Mouse (Mus musculus) adrenal gland, postnatal 14 days (tissue): ENCODE results near the gene Zfp46. TPM values are rescaled to one million over a fixed set of nuclear protein-coding genes. Genes with fewer than 3 reads are reported as not detected.

Experiments used
- DNase-seq: peaks from one replicate; pipeline ENCODE4 v3.0.0; 2021; ENCODE audit warnings: mixed read lengths
- long read RNA-seq, 2 experiments: library from polyadenylated mRNA; stranded (forward); transcript quantifications; one replicate each; pipeline ENCODE4 v2.0.0; 2021
- total RNA-seq: library from RNA; stranded (reverse); gene quantifications from 2 replicates; pipeline ENCODE4 v1.2.3, GENCODE M21; 2021

Gene Zfp46
- total RNA-seq, result 27.1 and 28.8 TPM in 2 replicates
- long read RNA-seq, experiment 1, full-length matches to known transcripts, result 4 of 10 reads
- long read RNA-seq, experiment 1, partial matches to known transcripts, result 0 of 10 reads
- long read RNA-seq, experiment 1, other reads (novel, unspliced or antisense), result 6 of 10 reads
- long read RNA-seq, experiment 2, full-length matches to known transcripts, result 1 of 4 reads
- long read RNA-seq, experiment 2, partial matches to known transcripts, result 0 of 4 reads
- long read RNA-seq, experiment 2, other reads (novel, unspliced or antisense), result 3 of 4 reads

DNA sequence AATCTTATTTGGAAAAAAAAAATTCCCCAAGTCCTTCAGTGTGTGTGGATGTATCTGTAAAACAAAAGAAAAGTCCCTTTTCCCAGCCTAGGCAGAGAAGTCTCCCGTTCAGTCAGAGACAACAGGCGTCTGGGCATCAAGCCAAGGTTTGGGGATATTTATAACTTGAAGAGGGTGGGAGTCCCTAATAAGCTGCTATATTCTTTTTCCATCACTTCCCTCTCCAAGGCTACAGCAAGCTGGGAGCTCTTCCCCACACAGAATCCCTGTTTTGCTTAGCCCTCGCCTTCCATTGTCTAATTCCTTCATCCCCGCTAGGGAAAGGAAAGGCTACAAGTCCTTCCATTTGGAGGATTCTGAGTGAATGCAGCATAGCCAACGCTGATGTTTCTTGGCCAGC lies at the start of gene Zfp46:
Gene Zfp46, plus strand, starts transcription at position 229 of the 400 bp plus-strand sequence.
- DNase-seq, result peak; percentile 86

DNA sequence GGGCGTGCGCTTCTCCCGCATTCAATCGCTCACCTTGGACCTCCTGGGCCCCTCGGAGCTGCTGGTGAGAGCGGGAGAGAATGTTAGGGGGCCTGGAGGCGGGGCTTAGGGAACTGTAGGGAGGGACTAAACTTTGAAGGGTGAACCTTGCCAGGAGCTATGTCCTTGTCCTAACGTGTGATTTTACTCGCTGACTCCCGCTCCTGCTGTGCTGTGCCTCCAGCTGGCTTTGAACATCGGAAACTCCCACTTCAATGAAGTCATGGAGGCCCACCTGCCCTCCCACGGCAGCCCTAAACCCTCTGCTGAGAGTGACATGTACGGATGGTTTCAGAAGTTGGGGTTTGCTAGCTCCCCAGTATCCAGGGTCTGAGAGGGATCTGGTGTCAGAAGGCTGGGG lies 45.8 kb upstream of the Zfp46 start:
- no peak for DNase-seq

DNA sequence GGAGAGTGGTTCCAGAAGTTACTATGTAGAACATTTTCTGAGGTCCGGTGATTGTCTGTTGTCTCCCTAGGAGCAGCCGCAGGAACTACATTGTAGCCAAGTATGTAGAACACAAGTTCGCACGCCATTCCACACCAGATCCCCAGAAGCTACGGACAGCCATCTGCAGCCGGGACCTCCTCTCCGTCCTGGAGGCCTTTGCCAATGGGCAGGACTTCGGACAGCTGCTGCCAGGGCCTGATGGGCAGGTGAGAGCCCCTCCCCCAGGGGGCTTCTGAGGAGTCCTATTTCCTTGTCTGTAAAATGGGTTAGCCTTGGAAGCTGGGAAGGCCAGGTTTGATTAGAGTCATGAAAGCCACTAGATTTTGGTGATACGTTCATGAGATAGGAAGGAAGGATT lies 45.4 kb upstream of the Zfp46 start:
- DNase-seq, result no peak

DNA sequence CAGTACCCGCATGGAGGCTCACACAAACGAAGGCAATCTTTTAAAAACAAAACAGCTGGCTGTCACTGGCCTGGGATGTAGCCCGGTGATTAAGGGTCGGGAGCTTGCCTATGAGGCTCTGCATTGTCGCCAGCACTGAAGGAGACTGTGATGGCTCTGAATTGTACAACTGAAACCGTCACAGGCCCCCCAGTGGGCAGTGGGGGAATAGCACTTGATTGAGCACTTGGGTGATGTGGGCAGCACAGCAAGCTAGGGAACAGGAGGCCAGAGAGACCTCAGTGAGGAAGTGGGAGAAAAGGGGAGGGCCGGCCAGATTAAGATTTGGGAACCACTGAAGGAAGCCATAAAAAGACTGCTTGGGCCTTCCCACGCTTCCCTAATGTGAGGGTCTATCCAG lies 44.9 kb upstream of the Zfp46 start:
- peak; percentile 89 for DNase-seq

DNA sequence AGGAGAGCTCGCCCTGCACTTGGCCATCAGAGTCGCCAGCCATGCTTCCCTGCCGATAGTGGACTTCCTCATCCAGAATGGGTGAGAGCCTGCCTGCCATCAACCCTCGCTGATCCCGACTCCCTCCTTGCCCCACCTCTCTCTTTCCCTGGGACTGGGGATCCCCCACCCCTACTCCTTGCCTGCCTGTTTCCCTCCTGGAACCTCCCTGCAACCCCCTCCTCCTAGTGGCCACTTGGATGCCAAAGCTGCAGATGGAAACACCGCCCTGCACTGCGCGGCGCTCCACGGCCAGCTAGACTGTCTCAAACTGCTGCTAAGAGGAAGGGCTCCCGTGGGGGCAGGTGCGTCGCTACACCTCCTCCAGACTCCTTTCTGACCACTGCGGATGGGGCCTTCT lies 44.4 kb upstream of the Zfp46 start:
- DNase-seq, result no peak

DNA sequence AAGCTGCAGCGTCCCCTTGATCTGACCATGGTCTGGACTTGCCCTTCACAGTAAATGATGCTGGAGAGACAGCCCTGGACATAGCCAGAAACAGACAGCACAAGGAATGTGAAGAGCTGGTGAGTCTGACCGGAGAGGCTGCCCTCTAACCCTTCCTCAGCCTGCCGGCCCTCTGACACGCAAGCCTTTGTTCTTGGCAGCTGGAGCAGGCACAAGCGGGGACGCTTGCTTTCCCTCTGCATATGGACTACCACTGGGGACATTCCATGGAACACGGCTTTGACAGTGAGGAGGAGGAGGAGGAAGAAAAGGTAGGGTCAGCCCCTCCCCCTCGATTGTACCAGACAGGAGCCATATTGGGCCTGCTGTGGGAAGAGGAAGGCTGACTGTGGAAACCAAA lies 43.5 kb upstream of the Zfp46 start:
- no peak for DNase-seq

DNA sequence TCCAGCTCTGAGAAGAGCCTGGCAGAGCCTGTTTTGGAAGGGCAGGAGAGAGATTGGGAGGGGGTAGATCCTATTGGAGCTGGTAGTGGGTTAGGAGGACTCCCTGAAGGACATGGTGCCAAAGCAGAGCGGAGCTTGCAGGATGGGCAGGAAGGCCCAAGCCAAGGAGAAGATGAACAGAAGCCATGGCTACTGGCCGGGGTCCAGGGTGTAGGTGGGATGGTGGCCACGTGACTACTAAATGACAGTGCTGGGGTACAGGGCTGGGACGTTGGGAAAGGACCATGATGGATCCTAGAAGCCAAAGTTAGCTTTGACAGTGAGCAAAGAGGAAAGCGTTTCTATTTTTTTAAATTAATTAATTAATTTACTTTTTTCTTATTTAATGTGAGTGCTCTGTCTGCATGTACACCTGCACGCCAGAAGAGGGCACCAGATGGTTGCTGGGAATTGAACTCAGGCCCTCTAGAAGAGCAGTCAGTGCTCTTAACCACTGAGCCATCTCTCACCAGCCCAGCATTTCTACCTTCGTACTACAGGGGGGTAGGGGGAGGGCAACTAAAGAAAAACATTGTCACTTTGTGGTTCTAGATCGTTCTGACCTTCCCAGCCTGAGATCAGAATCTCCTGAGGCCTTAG lies 42.3 kb upstream of the Zfp46 start:
- peak; percentile 61 for DNase-seq

DNA sequence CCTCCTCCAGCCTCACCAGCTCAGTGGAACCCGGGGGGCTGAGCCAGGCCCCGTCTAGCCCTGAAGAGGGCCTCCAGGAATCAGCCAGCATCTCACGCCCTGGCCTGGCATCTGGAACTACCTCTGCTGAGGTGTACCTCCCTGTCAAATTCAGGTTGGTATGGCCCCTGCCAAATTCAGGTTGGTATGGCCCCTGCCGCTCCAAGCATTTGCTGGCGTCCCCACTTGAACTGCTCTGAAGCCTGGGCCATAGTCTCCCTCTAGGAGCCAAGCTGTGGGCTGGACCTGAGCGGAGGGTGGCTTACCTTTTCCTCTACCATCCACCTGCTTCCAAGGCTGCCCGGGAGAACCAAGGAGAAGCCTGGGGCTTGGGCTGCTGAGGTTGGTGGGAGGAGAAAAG lies 41.8 kb upstream of the Zfp46 start:
- DNase-seq, result no peak

DNA sequence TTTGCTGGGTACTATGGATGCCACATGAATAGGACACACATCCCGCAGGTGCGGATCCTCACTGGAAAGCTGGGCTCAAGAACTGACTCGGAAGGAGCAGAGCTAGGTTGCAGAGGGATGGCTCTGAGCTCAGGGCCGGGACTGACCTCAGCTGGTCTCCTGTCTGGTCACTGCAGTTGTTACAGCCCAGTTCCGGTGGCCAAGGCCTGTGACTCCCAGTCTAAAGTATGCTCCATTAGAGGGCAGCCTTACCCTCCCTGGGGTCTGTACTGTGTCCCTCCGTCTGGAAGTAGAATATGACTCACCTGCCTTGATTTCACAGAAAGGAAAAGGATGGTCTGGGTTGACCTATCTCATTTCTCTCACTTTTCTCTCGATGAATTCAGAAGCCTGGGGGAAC lies 40.3 kb upstream of the Zfp46 start:
- DNase-seq, result no peak

DNA sequence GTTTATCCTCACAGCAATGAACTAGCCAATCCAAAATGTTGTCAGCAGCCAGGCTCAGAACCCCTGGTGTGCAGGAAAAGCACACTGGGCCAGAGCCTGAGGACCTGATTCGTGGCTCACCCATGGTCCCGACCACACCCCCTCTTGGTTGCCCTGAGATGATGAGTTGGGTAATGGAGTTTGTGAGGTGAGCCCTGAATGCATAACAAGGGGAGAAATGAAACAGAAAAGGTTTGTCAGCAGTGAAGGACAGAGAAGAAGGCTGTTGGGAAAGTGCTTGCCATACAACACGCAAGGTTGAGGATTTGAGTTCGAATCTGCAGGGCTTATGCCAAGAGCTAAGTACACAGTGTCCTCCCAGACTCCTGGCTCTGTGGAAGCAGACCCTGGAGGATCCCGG lies 38.8 kb upstream of the Zfp46 start:
- DNase-seq, result no peak

DNA sequence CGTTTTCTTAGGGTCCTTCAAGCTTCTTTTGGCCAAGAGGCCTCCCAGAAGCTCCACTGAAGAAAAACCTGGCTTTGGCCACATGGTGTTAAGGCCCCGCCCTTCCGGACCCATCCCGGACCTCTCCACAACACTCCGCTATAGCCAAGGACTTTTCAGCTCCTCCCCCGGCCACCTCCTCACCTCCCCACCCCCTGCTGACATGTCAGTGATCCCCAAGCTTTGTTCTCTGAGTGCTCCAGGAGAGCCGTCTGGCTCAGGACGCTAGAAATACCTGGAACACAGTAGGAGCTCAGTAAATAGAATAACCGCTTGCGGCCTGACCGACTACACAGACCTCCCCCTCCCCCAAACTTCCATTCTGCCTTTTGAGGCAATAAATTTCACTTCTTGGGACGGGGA lies 37.9 kb upstream of the Zfp46 start:
- DNase-seq, result no peak

DNA sequence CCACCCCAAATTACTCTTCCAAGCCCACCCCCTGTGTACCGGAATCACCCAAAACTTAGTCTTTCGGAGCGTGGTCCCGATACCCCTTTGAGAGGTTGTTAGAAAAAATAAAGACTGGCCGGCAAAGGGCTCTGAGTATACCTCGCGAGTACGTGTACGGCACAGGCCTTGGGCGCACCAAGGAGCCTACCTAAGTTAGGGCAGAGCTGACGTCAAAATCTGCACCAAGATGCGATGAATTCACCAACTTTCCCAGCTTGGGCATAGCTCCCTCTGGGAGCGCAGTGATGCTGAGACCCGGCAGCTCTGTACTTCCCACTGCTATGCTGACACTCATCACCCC lies 37.1 kb upstream of the Zfp46 start:
- DNase-seq, result no peak

DNA sequence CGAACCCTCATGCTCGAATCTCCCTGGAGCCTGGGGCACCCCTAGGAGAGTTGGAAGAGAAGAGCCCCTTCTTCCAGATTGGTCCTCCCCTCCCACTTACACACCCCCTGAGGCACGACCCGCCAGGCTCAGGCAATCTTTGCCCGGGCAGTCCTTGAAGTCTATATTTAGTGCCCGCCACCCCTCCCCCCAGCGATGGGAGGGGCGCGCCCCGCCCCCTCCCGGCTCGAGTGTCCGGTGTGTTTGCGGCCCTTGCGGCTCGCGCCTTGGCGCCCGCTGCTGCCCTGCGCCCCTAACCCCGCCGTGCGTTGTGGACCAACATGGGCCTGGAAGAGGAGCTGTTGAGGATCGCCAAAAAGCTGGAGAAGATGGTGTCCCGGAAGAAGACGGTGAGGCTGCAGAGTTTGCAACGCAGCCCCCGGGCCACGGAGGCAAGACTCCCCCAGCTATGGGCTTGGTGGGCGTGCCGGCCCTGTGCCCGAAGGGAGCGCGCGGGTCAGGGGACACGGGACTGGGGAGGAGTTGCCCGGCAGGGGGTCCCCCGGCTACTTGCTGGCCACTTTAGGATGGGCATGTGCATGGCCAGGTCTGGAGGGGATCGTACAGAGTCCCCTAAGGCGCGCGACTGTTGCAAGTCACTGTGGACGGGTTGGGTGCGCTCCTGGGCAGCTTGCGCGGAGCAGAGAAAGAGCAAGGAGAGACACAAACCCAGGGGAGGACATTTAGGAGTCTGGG lies 36.6 kb upstream of the Zfp46 start, which contains the start of gene Tcea3:
Gene Tcea3, plus strand, starts transcription at position 1 of the 735 bp plus-strand sequence.
- peak; percentile 67 for DNase-seq

DNA sequence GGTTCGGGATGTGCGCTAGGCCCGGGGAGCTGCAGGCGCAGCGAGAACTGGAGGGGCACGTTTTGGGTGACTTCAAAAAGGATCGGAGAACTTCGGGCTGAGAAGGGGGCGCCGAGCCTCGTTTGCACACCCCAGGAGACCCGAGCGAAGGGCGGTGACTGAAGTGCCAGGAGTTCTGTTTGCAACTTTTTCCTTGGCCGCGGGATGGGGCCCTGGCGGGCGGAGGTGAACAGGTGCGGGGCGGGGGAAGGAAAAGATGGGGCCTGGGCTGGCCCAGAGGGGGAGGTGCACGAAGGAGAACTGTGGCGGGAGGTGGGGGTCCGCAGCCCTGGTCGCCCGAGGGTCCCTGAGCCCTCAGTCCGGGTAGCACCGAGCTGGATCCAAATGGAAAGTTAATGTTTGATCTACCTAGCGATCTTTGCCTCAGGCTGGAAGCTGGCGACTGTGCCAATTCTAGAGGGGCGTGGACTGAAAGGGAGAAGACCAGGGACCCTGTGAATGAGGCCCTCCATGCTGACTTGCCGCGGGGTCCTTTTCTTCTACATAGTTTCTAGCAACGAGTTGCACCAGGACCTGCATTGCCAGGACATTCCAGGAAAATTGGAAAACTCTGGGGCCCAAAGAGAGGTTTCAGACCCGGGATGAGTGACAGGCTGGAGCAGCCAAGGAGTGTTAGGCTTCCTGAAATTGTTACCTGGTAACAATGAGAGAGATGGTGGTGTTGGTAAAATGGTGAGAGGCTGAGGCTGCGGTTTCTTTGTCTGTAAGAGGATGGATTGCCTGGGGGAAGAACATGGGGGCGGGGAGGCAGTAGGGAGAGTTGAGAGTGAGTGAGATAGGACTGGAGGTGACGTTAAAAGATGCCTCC lies 35.8 kb upstream of the Zfp46 start:
- peak; percentile 38 for DNase-seq

DNA sequence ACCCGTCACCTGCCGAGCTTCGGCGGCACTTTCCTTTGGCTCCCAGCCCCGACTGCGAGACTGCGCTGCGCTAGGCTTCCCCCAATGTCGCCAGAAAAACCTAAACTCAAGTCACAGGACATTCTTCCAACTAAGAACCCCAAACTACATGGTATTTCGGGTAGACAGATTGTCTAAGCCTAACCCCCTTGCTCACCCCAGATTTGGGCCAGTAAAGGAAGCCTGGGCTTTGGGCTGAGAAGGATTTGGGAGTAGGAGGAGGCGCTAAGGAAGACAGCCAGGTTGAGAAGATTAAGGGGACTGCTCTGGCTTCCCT lies 35.2 kb upstream of the Zfp46 start:
- DNase-seq, result no peak

DNA sequence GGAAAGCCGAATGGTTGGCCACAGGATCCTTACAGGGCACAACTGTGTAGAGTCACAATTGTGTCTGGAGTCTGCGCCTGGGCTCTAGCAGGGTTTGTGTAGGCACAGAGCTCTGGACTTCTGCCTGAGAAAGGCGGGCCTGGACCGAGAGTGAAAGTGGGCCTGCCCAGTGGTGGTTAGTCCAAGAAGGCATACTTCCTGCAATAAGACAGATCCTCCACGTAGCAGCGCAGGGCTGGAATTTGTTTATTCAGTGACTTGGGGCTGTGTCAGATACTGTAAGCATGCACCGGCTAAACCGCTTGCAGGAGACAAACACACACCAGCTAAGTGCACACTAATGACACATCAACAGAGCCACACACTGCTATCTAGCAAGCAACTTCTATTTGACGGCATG lies 34.7 kb upstream of the Zfp46 start:
- peak; percentile 40 for DNase-seq

DNA sequence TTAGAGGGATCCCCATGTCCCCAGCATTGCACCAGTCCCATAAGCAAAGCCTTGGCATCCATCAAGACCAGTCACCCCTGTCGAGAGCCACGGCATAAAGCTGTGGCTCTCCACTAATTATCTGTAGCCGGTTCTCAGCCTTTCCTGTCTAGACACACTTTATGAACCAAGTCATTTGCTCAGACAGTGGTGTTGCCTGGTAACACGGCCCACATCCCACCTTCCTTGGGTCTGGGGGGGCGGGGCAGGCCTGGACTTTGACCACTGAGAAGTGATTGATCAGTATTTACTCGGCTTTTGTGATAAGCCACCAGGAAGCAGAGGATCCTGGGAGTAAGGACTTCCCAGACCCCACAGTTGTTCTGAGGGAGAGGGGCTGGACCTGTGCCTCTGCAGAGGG lies 28.6 kb upstream of the Zfp46 start:
- DNase-seq, result no peak

DNA sequence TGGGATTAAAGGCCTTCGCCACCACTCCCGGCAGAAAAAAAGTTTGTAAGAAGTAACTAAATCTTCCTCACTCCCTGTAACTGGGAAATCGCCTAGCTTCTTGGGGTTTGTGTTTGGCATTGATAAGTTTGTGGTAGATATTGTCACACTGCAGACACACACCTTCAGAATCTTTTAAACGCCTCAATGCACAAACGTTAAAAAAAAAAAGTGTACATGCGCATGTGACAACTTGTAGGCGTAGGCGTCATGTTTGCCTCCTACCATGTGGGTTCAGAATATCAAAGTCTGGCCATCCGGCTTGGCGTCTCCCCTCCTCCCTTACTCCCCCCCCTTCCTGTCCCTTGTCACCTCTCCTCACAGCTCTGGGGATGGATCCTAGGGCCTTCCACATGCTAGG lies 27.8 kb upstream of the Zfp46 start:
- no peak for DNase-seq

DNA sequence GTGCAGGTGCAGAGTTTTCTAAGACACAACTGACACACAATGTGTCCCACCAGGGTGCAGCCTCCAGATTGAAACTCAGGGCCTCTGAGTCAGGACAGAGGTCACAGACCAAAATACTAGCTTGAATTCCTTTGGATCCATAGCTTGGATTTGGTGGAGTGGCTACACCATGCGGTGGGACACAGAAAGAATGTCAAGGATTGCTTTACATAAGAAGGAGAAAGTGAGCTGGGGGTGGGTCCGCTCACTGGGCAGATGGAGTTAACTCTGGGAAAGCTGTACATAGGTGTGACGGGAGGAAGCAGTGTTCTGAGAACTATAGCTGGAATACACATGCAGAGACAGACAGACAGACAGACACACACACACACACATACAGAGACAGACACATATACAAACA lies 24.6 kb upstream of the Zfp46 start:
- DNase-seq, result no peak

DNA sequence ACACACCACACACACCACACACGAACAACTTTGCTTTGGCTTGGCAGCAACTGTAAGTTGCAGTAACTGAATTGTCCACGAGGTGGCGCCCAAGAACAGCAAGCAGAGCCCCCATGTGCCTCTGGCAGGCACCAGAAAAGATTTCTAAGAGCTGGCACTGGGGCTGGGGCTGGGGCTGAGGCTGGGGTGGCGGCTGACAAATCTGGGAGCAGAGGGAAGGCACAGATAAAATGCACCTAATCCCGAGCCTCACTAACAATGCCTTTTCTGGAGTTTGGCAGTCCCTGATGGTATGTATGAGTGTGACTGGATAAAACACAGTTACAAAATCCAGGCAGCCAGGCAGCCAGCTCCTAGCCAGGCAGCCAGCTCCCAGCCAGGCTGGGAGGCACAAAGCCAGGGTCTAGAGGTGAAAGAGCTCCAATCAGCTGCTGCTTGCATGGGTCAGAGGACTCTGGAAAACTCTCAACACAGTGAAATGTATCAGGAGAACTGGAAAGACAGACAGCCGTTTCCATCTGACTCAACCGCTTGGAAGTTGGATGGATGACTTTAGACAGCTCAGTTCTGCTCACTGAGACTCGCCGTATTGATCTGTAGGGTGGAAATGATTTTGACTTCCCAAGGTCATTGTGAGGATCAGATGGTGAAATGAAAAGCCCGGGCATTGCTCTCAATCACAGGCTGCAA lies 23.8 kb upstream of the Zfp46 start:
- DNase-seq, result peak; percentile 91

DNA sequence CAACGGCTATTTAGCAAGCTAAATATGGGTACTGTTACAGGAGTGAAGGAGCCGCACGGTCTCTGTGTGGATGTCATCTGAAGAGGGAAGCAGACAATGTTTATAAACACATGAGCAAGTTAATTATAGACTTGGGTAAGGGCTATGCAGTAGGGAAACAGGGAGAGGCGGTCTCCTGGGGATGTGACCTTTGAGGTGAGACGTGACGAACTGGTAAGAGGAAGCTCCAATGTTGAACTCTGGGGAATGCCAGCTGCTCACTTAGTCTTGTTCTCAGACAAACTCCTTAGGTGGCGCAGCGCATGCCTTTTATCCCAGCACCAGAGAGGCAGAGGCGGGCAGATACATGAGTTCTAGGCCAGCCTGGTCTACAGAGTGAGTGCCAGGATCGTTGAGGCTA lies 22.6 kb upstream of the Zfp46 start:
- no peak for DNase-seq

DNA sequence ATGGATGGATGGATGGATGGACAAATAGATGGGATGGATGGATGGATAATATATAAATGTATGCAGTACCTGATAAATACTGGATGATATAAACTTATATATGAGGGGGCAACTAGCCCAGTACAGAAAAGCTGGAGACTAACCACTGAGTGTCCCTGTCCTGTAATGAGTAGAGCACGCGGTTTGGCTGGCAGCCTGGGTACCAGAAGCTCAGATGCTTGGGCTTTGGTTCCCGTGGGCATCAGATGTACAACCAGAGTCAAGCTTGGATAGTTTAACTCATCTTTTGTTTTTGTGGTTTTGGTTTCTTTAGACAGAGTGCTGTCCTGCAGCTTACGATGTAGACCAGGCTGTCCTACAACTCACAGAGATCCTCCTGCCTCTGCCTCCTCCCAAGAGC lies 20.9 kb upstream of the Zfp46 start:
- no peak for DNase-seq
